Comparison of ENCODE assay signal across 15 mouse cellular contexts in genomic region chr3:89664808-89665207, GRCm38 (mm10). TPM values are rescaled to one million over a fixed set of nuclear protein-coding genes. Genes with fewer than 3 reads are reported as not detected.
A peak's percentile ranks its signal among the peaks of the same experiment; 100 is the strongest.
DNase-seq lines count a peak whose midpoint lies in the region; ATAC-seq and TF ChIP-seq lines count a peak whose summit lies in the region.
"Had no signal": no experiment of that assay in that cellular context is flagged by ENCODE, and none has a peak within 500 bp of the region (broad histone marks: within the 10 kb centered on the region; RNA-seq: fewer than 3 reads in every experiment).

No protein-coding gene starts in this region.

- no peaks in the 10 kb centered on the region for H3K9me3 ChIP-seq in kidney, embryonic 14.5 days (ENCODE audit: control insufficient read depth, low read length)
- no peaks in the 10 kb centered on the region for H3K9me3 ChIP-seq in embryonic facial prominence, embryonic 11.5 days (replicated peaks; ENCODE audit: control insufficient read depth, low read length)
- no peaks in the 10 kb centered on the region for H3K9me3 ChIP-seq in liver, embryonic 12.5 days (replicated peaks)
- H3K9me3 ChIP-seq: forebrain, embryonic 10.5 days; midbrain, embryonic 15.5 days had no signal

- DNase-seq in kidney, adult 2 months, result no peak
- DNase-seq in ZHBTc4 (ENCODE audit: low read depth, low spot score), result peak; percentile 45
- DNase-seq in embryonic facial prominence, embryonic 11.5 days (ENCODE audit: low spot score), result peak; percentile 43
- DNase-seq in mesoderm, embryonic 11.5 days (ENCODE audit: low read depth, low spot score), result peak; percentile 75
- DNase-seq in gastrocnemius, postnatal 10 days, result no peak
- DNase-seq: cerebellum, postnatal 36 days; liver, postnatal 0 days; right cerebral cortex, adult 18-20 months; spleen, adult 18-20 months had no signal

- no peaks in the 10 kb centered on the region for H3K36me3 ChIP-seq in kidney, embryonic 14.5 days (ENCODE audit: control insufficient read depth, insufficient read depth, low read length)
- H3K36me3 ChIP-seq in kidney, adult 2 months (ENCODE audit: control insufficient read depth, insufficient read depth, low read length), result no peaks in the 10 kb centered on the region
- no peaks in the 10 kb centered on the region for H3K36me3 ChIP-seq in embryonic facial prominence, embryonic 11.5 days (replicated peaks; ENCODE audit: control insufficient read depth, insufficient read depth, low read depth, low read length)
- no peaks in the 10 kb centered on the region for H3K36me3 ChIP-seq in liver, embryonic 12.5 days
- H3K36me3 ChIP-seq: forebrain, embryonic 10.5 days; midbrain, embryonic 15.5 days had no signal

- peaks cover 13% of the 10 kb centered on the region for H3K4me1 ChIP-seq in kidney, embryonic 14.5 days (ENCODE audit: control insufficient read depth, insufficient read depth, low read length)
- H3K4me1 ChIP-seq in kidney, adult 2 months (ENCODE audit: control insufficient read depth, insufficient read depth, low read length), result no peaks in the 10 kb centered on the region
- no peaks in the 10 kb centered on the region for H3K4me1 ChIP-seq in embryonic facial prominence, embryonic 11.5 days (ENCODE audit: control insufficient read depth, insufficient read depth, low read length)
- 0 out of 2 replicates have a peak, but pooled peaks cover 3% of the 10 kb centered on the region for H3K4me1 ChIP-seq in liver, embryonic 12.5 days

- H3K27me3 ChIP-seq in kidney, embryonic 14.5 days (ENCODE audit: control insufficient read depth, insufficient read depth, low read length), result no peaks in the 10 kb centered on the region
- no peaks in the 10 kb centered on the region for H3K27me3 ChIP-seq in kidney, adult 2 months (replicated peaks; ENCODE audit: control insufficient read depth, insufficient read depth, low read length)
- H3K27me3 ChIP-seq in embryonic facial prominence, embryonic 11.5 days (ENCODE audit: control insufficient read depth, insufficient read depth, low read length), result no peaks in the 10 kb centered on the region
- H3K27me3 ChIP-seq in liver, embryonic 12.5 days (replicated peaks), result peaks cover 21% of the 10 kb centered on the region; the same call in 1 of the 2 replicates
- H3K27me3 ChIP-seq: midbrain, embryonic 15.5 days had no signal

- no peak overlapping the region for H3K9ac ChIP-seq in kidney, embryonic 14.5 days (ENCODE audit: low read depth, low read length)
- H3K9ac ChIP-seq in embryonic facial prominence, embryonic 11.5 days (replicated peaks; ENCODE audit: low read length), result no peak overlapping the region
- no peak overlapping the region for H3K9ac ChIP-seq in liver, embryonic 12.5 days
- H3K9ac ChIP-seq: liver, postnatal 0 days; midbrain, embryonic 15.5 days had no signal

- ATAC-seq in kidney, embryonic 14.5 days (ENCODE audit: low FRiP score, low TSS enrichment), result peak; percentile 78
- ATAC-seq in embryonic facial prominence, embryonic 11.5 days (replicated peaks; ENCODE audit: insufficient number of reproducible peaks, low FRiP score, low TSS enrichment, low read depth), result no peak
- no peak for ATAC-seq in liver, embryonic 12.5 days
- no peak for ATAC-seq in megakaryocyte, adult 5-6 weeks (ENCODE audit: poor library complexity, severe bottlenecking)
- ATAC-seq: liver, postnatal 0 days; midbrain, embryonic 15.5 days had no signal

- no peak overlapping the region for H3K4me3 ChIP-seq in kidney, embryonic 14.5 days (ENCODE audit: low read length)
- H3K4me3 ChIP-seq in kidney, adult 2 months (ENCODE audit: insufficient read depth, low read depth, low read length), result no peak overlapping the region
- H3K4me3 ChIP-seq in embryonic facial prominence, embryonic 11.5 days (ENCODE audit: low read depth, low read length), result no peak overlapping the region
- no peak overlapping the region for H3K4me3 ChIP-seq in liver, embryonic 12.5 days
- H3K4me3 ChIP-seq: forebrain, embryonic 10.5 days; midbrain, embryonic 15.5 days had no signal

- WGBS in kidney, embryonic 14.5 days, result 24% methylated on average over 12 of the region's 12 CpGs
- WGBS in kidney, adult 2 months, result 37% methylated on average over 12 of the region's 12 CpGs
- WGBS in embryonic facial prominence, embryonic 11.5 days, result 59% methylated on average over 12 of the region's 12 CpGs
- WGBS in liver, embryonic 12.5 days (ENCODE audit: insufficient replicate concordance), result 55% methylated on average over 12 of the region's 12 CpGs

- TF ChIP-seq POLR2A in kidney, adult 2 months (IDR thresholded peaks at IDR 0.05; ENCODE audit: low read depth, low read length), result no peak

- no peak overlapping the region for H3K27ac ChIP-seq in kidney, embryonic 14.5 days (ENCODE audit: low read depth, low read length)
- H3K27ac ChIP-seq in kidney, adult 2 months (ENCODE audit: insufficient read depth, low read depth, low read length), result no peak overlapping the region
- no peak overlapping the region for H3K27ac ChIP-seq in embryonic facial prominence, embryonic 11.5 days (replicated peaks; ENCODE audit: low read depth, low read length)
- H3K27ac ChIP-seq in liver, embryonic 12.5 days, result no peak overlapping the region
- H3K27ac ChIP-seq: macrophage; midbrain, embryonic 15.5 days had no signal

- peak overlapping the region; percentile 25 for H3K4me2 ChIP-seq in kidney, embryonic 14.5 days (replicated peaks; ENCODE audit: low read depth, low read length)
- H3K4me2 ChIP-seq in embryonic facial prominence, embryonic 11.5 days (ENCODE audit: low read depth, low read length), result no peak overlapping the region
- H3K4me2 ChIP-seq in liver, embryonic 12.5 days, result no peak overlapping the region
- H3K4me2 ChIP-seq: midbrain, embryonic 15.5 days had no signal

- no peak for TF ChIP-seq CTCF in kidney, adult 2 months (conservative IDR thresholded peaks at IDR 0.05; ENCODE audit: insufficient read depth, insufficient read length, low read depth, low read length)

RNA-seq across cellular contexts. Expression of gene Adar, which starts 50.0 kb away (rescaled TPM):
- polyA plus RNA-seq in kidney, embryonic 14.5 days (2014; fragmentation: Nextera tagmentation; extraction: Ambion mirVana), result 7.2 and 15.0 TPM in 2 replicates
- 20.5 and 22.0 TPM in 2 replicates for polyA plus RNA-seq in kidney, adult 2 months (2012; rRNA removed)
- polyA plus RNA-seq in embryonic facial prominence, embryonic 11.5 days (2014; fragmentation: Nextera tagmentation; extraction: Ambion mirVana), result 14.9 and 15.1 TPM in 2 replicates
- 9.9 and 10.4 TPM in 2 replicates for polyA plus RNA-seq in liver, embryonic 12.5 days (2016; fragmentation: Nextera tagmentation; extraction: Ambion mirVana)
- 1 to 10 TPM; 6.3 to 8.3 TPM for total RNA-seq in gastrocnemius, postnatal 10 days (2021)
- total RNA-seq in megakaryocyte, adult 5-6 weeks (2015), result 34.9 and 36.0 TPM in 2 replicates
- 38.5 and 42.2 TPM in 2 replicates for total RNA-seq in megakaryocyte, adult 5-6 weeks (2017)

Comparison
In these comparisons a context has a peak if more than half of its experiments do, and no peak if none do; other contexts are left out.
1. DNase-seq: peak in ZHBTc4 (single experiment), embryonic facial prominence, embryonic 11.5 days (single experiment) and mesoderm, embryonic 11.5 days (single experiment); none in kidney, adult 2 months (single experiment) and gastrocnemius, postnatal 10 days (single experiment).